Mouse (Mus musculus): ENCODE results near the gene Adgrd1. TPM values are rescaled to one million over a fixed set of nuclear protein-coding genes. Genes with fewer than 3 reads are reported as not detected.

Adgrd1 gene
- polyA plus RNA-seq, 1 experiment from 2014 or later: not detected

DNA sequence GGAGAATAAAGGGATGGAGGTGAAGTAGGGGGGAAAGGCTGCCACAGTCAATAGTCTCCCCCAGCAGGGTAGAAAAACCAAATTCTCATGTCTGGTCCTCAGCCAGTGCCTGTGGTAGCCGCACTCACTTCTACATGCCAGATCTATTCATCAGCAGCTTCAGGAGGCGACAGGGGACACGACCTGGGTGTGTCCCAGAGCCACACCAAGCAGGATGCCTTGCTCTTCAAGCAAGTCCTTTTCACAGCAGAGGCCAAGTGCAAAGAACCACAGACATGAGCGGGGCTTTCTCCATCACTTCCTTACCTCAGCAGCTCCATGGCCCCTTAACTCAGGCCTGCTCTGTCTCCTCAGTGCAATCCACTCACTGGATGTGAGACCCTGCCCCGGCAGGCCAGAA lies 147.8 kb downstream of the Adgrd1 start:
- no peaks in the 10 kb centered on the region for H3K9me3 ChIP-seq (ENCODE audit: control insufficient read depth, low read length)
- no peaks in the 10 kb centered on the region for H3K4me1 ChIP-seq (ENCODE audit: control insufficient read depth, insufficient read depth, low read length)
- H3K27ac ChIP-seq (replicated peaks; ENCODE audit: low read depth, low read length): no peak overlapping the region
- no peaks in the 10 kb centered on the region for H3K36me3 ChIP-seq (ENCODE audit: control insufficient read depth, insufficient read depth, low read length)
- H3K27me3 ChIP-seq (ENCODE audit: control insufficient read depth, insufficient read depth, low read length): no peaks in the 10 kb centered on the region
- no peak overlapping the region for H3K4me3 ChIP-seq (ENCODE audit: low read depth, low read length)
- 47% methylated on average over 5 of the region's 5 CpGs for WGBS
- DNase-seq (ENCODE audit: low spot score) (no peak), ATAC-seq (ENCODE audit: insufficient number of reproducible peaks, low FRiP score, low TSS enrichment, low read depth) (no peak)
- no peak overlapping the region for H3K9ac ChIP-seq (ENCODE audit: low read length)
- no peak overlapping the region for H3K4me2 ChIP-seq (ENCODE audit: low read depth, severe bottlenecking)

DNA sequence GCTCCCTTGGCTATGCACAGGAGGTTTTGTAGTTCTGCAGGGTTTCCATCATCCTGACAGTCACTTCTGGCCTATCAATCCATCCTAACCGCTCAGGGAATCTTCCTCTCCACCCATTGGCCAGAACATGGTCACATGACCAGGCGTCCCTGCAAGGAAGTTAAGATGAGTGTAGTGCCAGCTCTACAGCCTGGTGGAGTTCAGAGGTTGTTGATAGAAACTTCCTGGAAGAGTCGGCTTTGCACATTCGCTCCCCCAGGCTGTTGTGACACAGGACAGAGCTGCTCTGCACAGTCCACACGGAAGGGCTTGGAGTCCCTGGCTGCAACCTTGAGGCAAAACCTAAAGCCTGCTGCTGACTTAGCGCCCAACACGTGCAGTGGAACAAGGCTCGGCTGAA lies 152.5 kb downstream of the Adgrd1 start:
- H3K4me3 ChIP-seq (ENCODE audit: low read depth, low read length): no peak overlapping the region
- no peak overlapping the region for H3K4me2 ChIP-seq (ENCODE audit: low read depth, severe bottlenecking)
- no peaks in the 10 kb centered on the region for H3K9me3 ChIP-seq (ENCODE audit: control insufficient read depth, low read length)
- no peaks in the 10 kb centered on the region for H3K36me3 ChIP-seq (ENCODE audit: control insufficient read depth, insufficient read depth, low read length)
- H3K4me1 ChIP-seq (ENCODE audit: control insufficient read depth, insufficient read depth, low read length): no peaks in the 10 kb centered on the region
- DNase-seq (ENCODE audit: low spot score) (no peak), ATAC-seq (ENCODE audit: insufficient number of reproducible peaks, low FRiP score, low TSS enrichment, low read depth) (no peak)
- 79% methylated on average over 8 of the region's 8 CpGs for WGBS
- no peak overlapping the region for H3K9ac ChIP-seq (ENCODE audit: low read length)
- H3K27ac ChIP-seq (replicated peaks; ENCODE audit: low read depth, low read length): no peak overlapping the region
- H3K27me3 ChIP-seq (ENCODE audit: control insufficient read depth, insufficient read depth, low read length): no peaks in the 10 kb centered on the region

Other genes starting within 250 kb of the Adgrd1 start
- 0.09 and 0.11 TPM in 2 replicates for gene Rimbp2, start 143.3 kb upstream of the Adgrd1 start, polyA plus RNA-seq (2014; fragmentation: Nextera tagmentation; extraction: Ambion mirVana)
- 27.3 and 31.1 TPM in 2 replicates for gene Stx2, start 88.2 kb upstream of the Adgrd1 start, polyA plus RNA-seq (2014; fragmentation: Nextera tagmentation; extraction: Ambion mirVana)
- 910 TPM in 2 replicates for gene Ran, start 76.7 kb upstream of the Adgrd1 start, polyA plus RNA-seq (2014; fragmentation: Nextera tagmentation; extraction: Ambion mirVana)